Mouse (Mus musculus): ENCODE data around the gene Ctdspl2. TPM values are rescaled to one million over a fixed set of nuclear protein-coding genes. Genes with fewer than 3 reads are reported as not detected.
A peak's percentile ranks its signal among the peaks of the same experiment; 100 is the strongest.
"Not testable (repeated sequence)": the region's sequence is repeated elsewhere in the genome, so short reads cannot be mapped to it uniquely, and the experiment has no call there.

Ctdspl2 gene
- polyA plus RNA-seq (2015; fragmentation: Nextera tagmentation; extraction: Ambion mirVana): 48.2 and 50.5 TPM in 2 replicates

GRCm38 (mm10) chr2:121955765-121956223 lies at the start of gene Ctdspl2, which contains the start of gene Mageb3:
Ctdspl2 (plus strand) TSS chr2:121956001.
Mageb3 (minus strand) TSS chr2:121956092.
- no peaks in the 10 kb centered on the region for H3K27me3 ChIP-seq (ENCODE audit: control insufficient read depth, insufficient read depth, low read depth, low read length)
- no peaks in the 10 kb centered on the region for H3K9me3 ChIP-seq (ENCODE audit: control insufficient read depth, low read length)
- H3K4me3 ChIP-seq (ENCODE audit: low read length): peak within 1 kb of the TSS; percentile 98
- ATAC-seq (ENCODE audit: low read depth): peak; percentile 98
- H3K27ac ChIP-seq (ENCODE audit: low read length): peak within 1 kb of the TSS; percentile 92
- H3K4me2 ChIP-seq (ENCODE audit: low read depth, low read length): peak within 1 kb of the TSS; percentile 71
- peak within 1 kb of the TSS; percentile 97 for H3K9ac ChIP-seq (ENCODE audit: low read length)
- under 1% methylated on average over 47 of the region's 48 CpGs for WGBS
- peaks cover 16% of the 10 kb centered on the region for H3K4me1 ChIP-seq (replicated peaks; ENCODE audit: control insufficient read depth, insufficient read depth, low read length)
- peaks cover 3% of the 10 kb centered on the region; the same call in 1 of the 2 replicates for H3K36me3 ChIP-seq (ENCODE audit: control insufficient read depth, insufficient read depth, low read length)

GRCm38 (mm10) chr2:121909975-121910374 lies 45.8 kb upstream of the Ctdspl2 start:
- H3K36me3 ChIP-seq (ENCODE audit: control insufficient read depth, insufficient read depth, low read length): peaks cover 9% of the 10 kb centered on the region
- no peak overlapping the region for H3K4me2 ChIP-seq (ENCODE audit: low read depth, low read length)
- no peaks in the 10 kb centered on the region for H3K9me3 ChIP-seq (ENCODE audit: control insufficient read depth, low read length)
- H3K4me3 ChIP-seq (ENCODE audit: low read length): no peak overlapping the region
- 82% methylated on average over 3 of the region's 3 CpGs for WGBS
- no peaks in the 10 kb centered on the region for H3K4me1 ChIP-seq (replicated peaks; ENCODE audit: control insufficient read depth, insufficient read depth, low read length)
- no peak overlapping the region for H3K9ac ChIP-seq (ENCODE audit: low read length)
- no peak for ATAC-seq (ENCODE audit: low read depth)
- no peaks in the 10 kb centered on the region for H3K27me3 ChIP-seq (ENCODE audit: control insufficient read depth, insufficient read depth, low read depth, low read length)
- H3K27ac ChIP-seq (ENCODE audit: low read length): no peak overlapping the region

GRCm38 (mm10) chr2:121916047-121916970 lies 39.5 kb upstream of the Ctdspl2 start:
- WGBS: 72% methylated on average over 5 of the region's 5 CpGs
- peak; percentile 79 for ATAC-seq (ENCODE audit: low read depth)

GRCm38 (mm10) chr2:121937624-121938023 lies 18.2 kb upstream of the Ctdspl2 start:
- H3K9ac ChIP-seq (ENCODE audit: low read length); H3K4me3 ChIP-seq (ENCODE audit: low read length); H3K36me3 ChIP-seq (ENCODE audit: control insufficient read depth, insufficient read depth, low read length); H3K27ac ChIP-seq (ENCODE audit: low read length); H3K9me3 ChIP-seq (ENCODE audit: control insufficient read depth, low read length); ATAC-seq (ENCODE audit: low read depth); H3K4me2 ChIP-seq (ENCODE audit: low read depth, low read length); H3K4me1 ChIP-seq (replicated peaks; ENCODE audit: control insufficient read depth, insufficient read depth, low read length); H3K27me3 ChIP-seq (ENCODE audit: control insufficient read depth, insufficient read depth, low read depth, low read length): not testable (repeated sequence)
- 67% methylated on average over 2 of the region's 2 CpGs for WGBS

More at GRCm38 (mm10) chr2:121916047-121916970, 39.5 kb upstream of the Ctdspl2 start:
- no peaks in the 10 kb centered on the region; the same call in 1 of the 2 replicates for H3K4me1 ChIP-seq (replicated peaks; ENCODE audit: control insufficient read depth, insufficient read depth, low read length)
- no peaks in the 10 kb centered on the region for H3K9me3 ChIP-seq (ENCODE audit: control insufficient read depth, low read length)
- H3K4me2 ChIP-seq (ENCODE audit: low read depth, low read length): no peak overlapping the region
- H3K27me3 ChIP-seq (ENCODE audit: control insufficient read depth, insufficient read depth, low read depth, low read length): no peaks in the 10 kb centered on the region
- H3K4me3 ChIP-seq (ENCODE audit: low read length): no peak overlapping the region
- peak overlapping the region; percentile 45; the same call in 1 of the 2 replicates for H3K27ac ChIP-seq (ENCODE audit: low read length)
- H3K9ac ChIP-seq (ENCODE audit: low read length): no peak overlapping the region
- H3K36me3 ChIP-seq (ENCODE audit: control insufficient read depth, insufficient read depth, low read length): peaks cover 8% of the 10 kb centered on the region

GRCm38 (mm10) chr2:121943364-121943763 lies 12.4 kb upstream of the Ctdspl2 start:
- no peak for ATAC-seq (ENCODE audit: low read depth)
- no peaks in the 10 kb centered on the region for H3K9me3 ChIP-seq (ENCODE audit: control insufficient read depth, low read length)
- WGBS: 65% methylated on average over 3 of the region's 3 CpGs
- no peak overlapping the region for H3K4me3 ChIP-seq (ENCODE audit: low read length)
- H3K27me3 ChIP-seq (ENCODE audit: control insufficient read depth, insufficient read depth, low read depth, low read length): no peaks in the 10 kb centered on the region
- no peaks in the 10 kb centered on the region for H3K36me3 ChIP-seq (ENCODE audit: control insufficient read depth, insufficient read depth, low read length)
- H3K27ac ChIP-seq (ENCODE audit: low read length): no peak overlapping the region
- no peaks in the 10 kb centered on the region for H3K4me1 ChIP-seq (replicated peaks; ENCODE audit: control insufficient read depth, insufficient read depth, low read length)
- no peak overlapping the region for H3K9ac ChIP-seq (ENCODE audit: low read length)
- no peak overlapping the region for H3K4me2 ChIP-seq (ENCODE audit: low read depth, low read length)

GRCm38 (mm10) chr2:121954971-121955656 lies 687 bp upstream of the Ctdspl2 start:
- Histone ChIP-seq H3K4me2 (ENCODE audit: low read depth, low read length) (peak overlapping the region; percentile 71), H3K36me3 (ENCODE audit: control insufficient read depth, insufficient read depth, low read length) (0 out of 2 replicates have a peak, but pooled peaks cover 3% of the 10 kb centered on the region), H3K9me3 (ENCODE audit: control insufficient read depth, low read length) (no peaks in the 10 kb centered on the region), H3K4me1 (replicated peaks; ENCODE audit: control insufficient read depth, insufficient read depth, low read length) (peaks cover 16% of the 10 kb centered on the region), H3K27ac (ENCODE audit: low read length) (peak overlapping the region; percentile 92), H3K27me3 (ENCODE audit: control insufficient read depth, insufficient read depth, low read depth, low read length) (no peaks in the 10 kb centered on the region), H3K4me3 (ENCODE audit: low read length) (peak overlapping the region; percentile 98), H3K9ac (ENCODE audit: low read length) (peak overlapping the region; percentile 97)
- WGBS: 11% methylated on average over 10 of the region's 10 CpGs
- ATAC-seq (ENCODE audit: low read depth): no peak

GRCm38 (mm10) chr2:121956224-121957018 lies 620 bp downstream of the Ctdspl2 start:
- H3K4me1 ChIP-seq (replicated peaks; ENCODE audit: control insufficient read depth, insufficient read depth, low read length): peaks cover 16% of the 10 kb centered on the region
- peak overlapping the region; percentile 92 for H3K27ac ChIP-seq (ENCODE audit: low read length)
- no peaks in the 10 kb centered on the region for H3K27me3 ChIP-seq (ENCODE audit: control insufficient read depth, insufficient read depth, low read depth, low read length)
- H3K9me3 ChIP-seq (ENCODE audit: control insufficient read depth, low read length): no peaks in the 10 kb centered on the region
- peaks cover 3% of the 10 kb centered on the region; the same call in 1 of the 2 replicates for H3K36me3 ChIP-seq (ENCODE audit: control insufficient read depth, insufficient read depth, low read length)
- peak overlapping the region; percentile 98 for H3K4me3 ChIP-seq (ENCODE audit: low read length)
- under 1% methylated on average over 44 of the region's 47 CpGs for WGBS
- peak; percentile 96 for ATAC-seq (ENCODE audit: low read depth)
- peak overlapping the region; percentile 71 for H3K4me2 ChIP-seq (ENCODE audit: low read depth, low read length)
- H3K9ac ChIP-seq (ENCODE audit: low read length): peak overlapping the region; percentile 97

GRCm38 (mm10) chr2:121957216-121957792 lies 1.5 kb downstream of the Ctdspl2 start:
- peak overlapping the region; percentile 98 for H3K4me3 ChIP-seq (ENCODE audit: low read length)
- peak overlapping the region; percentile 97 for H3K9ac ChIP-seq (ENCODE audit: low read length)
- H3K4me1 ChIP-seq (replicated peaks; ENCODE audit: control insufficient read depth, insufficient read depth, low read length): peaks cover 16% of the 10 kb centered on the region
- H3K4me2 ChIP-seq (ENCODE audit: low read depth, low read length): peak overlapping the region; percentile 65
- H3K9me3 ChIP-seq (ENCODE audit: control insufficient read depth, low read length): no peaks in the 10 kb centered on the region
- peaks cover 3% of the 10 kb centered on the region; the same call in 1 of the 2 replicates for H3K36me3 ChIP-seq (ENCODE audit: control insufficient read depth, insufficient read depth, low read length)
- no peaks in the 10 kb centered on the region for H3K27me3 ChIP-seq (ENCODE audit: control insufficient read depth, insufficient read depth, low read depth, low read length)
- no peak for ATAC-seq (ENCODE audit: low read depth)
- 3% methylated on average over 8 of the region's 8 CpGs for WGBS
- H3K27ac ChIP-seq (ENCODE audit: low read length): peak overlapping the region; percentile 92; the same call in 1 of the 2 replicates

Measured in lung, embryonic 16.5 days (tissue).